Mouse (Mus musculus) heart, embryonic 12.5 days (tissue): ENCODE data around the gene Trim27. TPM values are rescaled to one million over a fixed set of nuclear protein-coding genes. Genes with fewer than 3 reads are reported as not detected.
A peak's percentile ranks its signal among the peaks of the same experiment; 100 is the strongest.

Experiments used
- ATAC-seq: fragments of 200-750 bp; cut with Nextera tagmentation; 2 replicates; pipeline ENCODE4 v1.8.0; 2017; ENCODE audit warnings: moderate TSS enrichment, moderate library complexity; ENCODE audit not compliant: insufficient number of reproducible peaks, low FRiP score
- H3K27ac ChIP-seq: fragments of 300-500 bp; sonication (generic); 2 replicates; pipeline ENCODE4 v1.5.1; 2016; ENCODE audit warnings: mild to moderate bottlenecking, moderate library complexity; ENCODE audit not compliant: poor library complexity, severe bottlenecking
- H3K27me3 ChIP-seq: fragments of 300-500 bp; sonication (generic); replicated peaks from 2 replicates; pipeline ENCODE4 v1.6.1; 2016; ENCODE audit warnings: mild to moderate bottlenecking, moderate library complexity
- H3K36me3 ChIP-seq: fragments of 300-500 bp; sonication (generic); 2 replicates; pipeline ENCODE4 v1.6.1; 2016; ENCODE audit warnings: mild to moderate bottlenecking, moderate library complexity
- H3K4me1 ChIP-seq: fragments of 300-500 bp; sonication (generic); replicated peaks from 2 replicates; pipeline ENCODE4 v1.6.1; 2016; ENCODE audit warnings: mild to moderate bottlenecking
- H3K4me2 ChIP-seq: fragments of 300-500 bp; sonication (generic); 2 replicates; pipeline ENCODE4 v1.6.1; 2016; ENCODE audit warnings: mild to moderate bottlenecking, moderate library complexity
- H3K4me3 ChIP-seq: fragments of 300-500 bp; sonication (generic); 2 replicates; pipeline ENCODE4 v1.5.1; 2016; ENCODE audit warnings: mild to moderate bottlenecking
- H3K9ac ChIP-seq: fragments of 300-500 bp; sonication (generic); 2 replicates; pipeline ENCODE4 v1.6.1; 2016; ENCODE audit warnings: mild to moderate bottlenecking, moderate library complexity
- H3K9me3 ChIP-seq: fragments of 300-500 bp; sonication (generic); replicated peaks from 2 replicates; pipeline ENCODE4 v1.6.1; 2016; ENCODE audit warnings: mild to moderate bottlenecking, moderate library complexity
- WGBS: fragments of 180-500 bp; shearing (Covaris S2); methylation state at CpG from one replicate; pipeline ENCODE4 v1.1.7; 2016; 5-methylcytosine and 5-hydroxymethylcytosine counted together
- polyA plus RNA-seq: library from polyadenylated mRNA; unstranded; fragments of >200 nt; fragmentation: Nextera tagmentation; extraction: Ambion mirVana; gene quantifications from 2 replicates; pipeline ENCODE4 v1.2.1, GENCODE M21; 2016

The Trim27 gene
- polyA plus RNA-seq, 1 experiment from 2014 or later, result 98.2 TPM

- Histone ChIP-seq H3K9me3 (no peaks in the 10 kb centered on the region), H3K4me1 (peaks cover 8% of the 10 kb centered on the region; the same call in 1 of the 2 replicates), H3K27me3 (no peaks in the 10 kb centered on the region), H3K9ac (0 out of 2 replicates have a peak overlapping the region, but pooled peaks have one; percentile 66), H3K36me3 (no peaks in the 10 kb centered on the region), H3K4me3 (peak overlapping the region; percentile 46), H3K27ac (no peak overlapping the region), H3K4me2 (peak overlapping the region; percentile 64)
- under 1% methylated on average over 16 of the region's 16 CpGs for WGBS
- ATAC-seq, result peak; percentile 71
Measured at GRCm38 (mm10) chr13:21172241-21173027, 6.8 kb upstream of the Trim27 start.

GRCm38 (mm10) chr13:21173072-21173471 lies 6.2 kb upstream of the Trim27 start:
- Histone ChIP-seq H3K27me3 (no peaks in the 10 kb centered on the region), H3K27ac (peak overlapping the region; percentile 57), H3K4me3 (peak overlapping the region; percentile 46), H3K4me1 (peaks cover 8% of the 10 kb centered on the region; the same call in 1 of the 2 replicates), H3K9me3 (no peaks in the 10 kb centered on the region), H3K4me2 (peak overlapping the region; percentile 64), H3K36me3 (no peaks in the 10 kb centered on the region), H3K9ac (peak overlapping the region; percentile 66; the same call in 1 of the 2 replicates)
- ATAC-seq, result peak; percentile 26; the same call in 1 of the 2 replicates
- WGBS, result under 1% methylated on average over 11 of the region's 11 CpGs

GRCm38 (mm10) chr13:21176733-21177132 lies 2.5 kb upstream of the Trim27 start:
- no peak overlapping the region for H3K4me3 ChIP-seq
- H3K36me3 ChIP-seq, result peaks cover under 1% of the 10 kb centered on the region; the same call in 1 of the 2 replicates
- peaks cover 7% of the 10 kb centered on the region for H3K4me1 ChIP-seq
- no peak overlapping the region for H3K4me2 ChIP-seq
- H3K9me3 ChIP-seq, result no peaks in the 10 kb centered on the region
- no peak overlapping the region for H3K27ac ChIP-seq
- WGBS, result 77% methylated on average over 11 of the region's 11 CpGs
- no peak overlapping the region for H3K9ac ChIP-seq
- no peak for ATAC-seq
- no peaks in the 10 kb centered on the region for H3K27me3 ChIP-seq

GRCm38 (mm10) chr13:21177657-21178056 lies 1.6 kb upstream of the Trim27 start:
- no peaks in the 10 kb centered on the region for H3K27me3 ChIP-seq
- no peak overlapping the region for H3K27ac ChIP-seq
- H3K4me1 ChIP-seq, result peaks cover 13% of the 10 kb centered on the region
- no peak overlapping the region for H3K4me2 ChIP-seq
- peaks cover 10% of the 10 kb centered on the region for H3K36me3 ChIP-seq
- no peaks in the 10 kb centered on the region for H3K9me3 ChIP-seq
- ATAC-seq, result no peak
- WGBS, result 69% methylated on average over 5 of the region's 5 CpGs
- no peak overlapping the region for H3K9ac ChIP-seq
- H3K4me3 ChIP-seq, result no peak overlapping the region

GRCm38 (mm10) chr13:21178364-21178763 lies 881 bp upstream of the Trim27 start:
- peak overlapping the region; percentile 94 for H3K4me2 ChIP-seq

GRCm38 (mm10) chr13:21179724-21180550 lies 692 bp downstream of the Trim27 start:
- Histone ChIP-seq H3K27me3 (no peaks in the 10 kb centered on the region), H3K36me3 (peaks cover 31% of the 10 kb centered on the region), H3K4me1 (peaks cover 19% of the 10 kb centered on the region), H3K4me3 (peak overlapping the region; percentile 72), H3K9me3 (no peaks in the 10 kb centered on the region), H3K9ac (peak overlapping the region; percentile 91), H3K4me2 (peak overlapping the region; percentile 94), H3K27ac (peak overlapping the region; percentile 93)
- peak; percentile 94 for ATAC-seq
- under 1% methylated on average over 80 of the region's 80 CpGs for WGBS

More at GRCm38 (mm10) chr13:21178364-21178763, 881 bp upstream of the Trim27 start:
- WGBS, result 73% methylated on average over 5 of the region's 5 CpGs
- Histone ChIP-seq H3K4me3 (no peak overlapping the region), H3K9me3 (no peaks in the 10 kb centered on the region), H3K27ac (no peak overlapping the region), H3K36me3 (peaks cover 17% of the 10 kb centered on the region), H3K4me1 (peaks cover 18% of the 10 kb centered on the region), H3K27me3 (no peaks in the 10 kb centered on the region), H3K9ac (peak overlapping the region; percentile 91)
- ATAC-seq, result no peak

- Histone ChIP-seq H3K9ac (peak overlapping the region; percentile 91), H3K27ac (peak overlapping the region; percentile 93), H3K4me1 (peaks cover 21% of the 10 kb centered on the region), H3K27me3 (no peaks in the 10 kb centered on the region), H3K9me3 (no peaks in the 10 kb centered on the region), H3K36me3 (peaks cover 40% of the 10 kb centered on the region), H3K4me2 (peak overlapping the region; percentile 94), H3K4me3 (peak overlapping the region; percentile 72)
- ATAC-seq, result peak; percentile 61
- WGBS, result under 1% methylated on average over 71 of the region's 71 CpGs
Measured at GRCm38 (mm10) chr13:21180551-21181530, 1.6 kb downstream of the Trim27 start.

GRCm38 (mm10) chr13:21181996-21182395 lies 2.8 kb downstream of the Trim27 start:
- Histone ChIP-seq H3K4me3 (peak overlapping the region; percentile 72), H3K27me3 (no peaks in the 10 kb centered on the region), H3K27ac (no peak overlapping the region), H3K9ac (peak overlapping the region; percentile 52), H3K4me2 (peak overlapping the region; percentile 94), H3K4me1 (peaks cover 21% of the 10 kb centered on the region), H3K9me3 (no peaks in the 10 kb centered on the region), H3K36me3 (peaks cover 51% of the 10 kb centered on the region)
- WGBS, result 73% methylated on average over 7 of the region's 7 CpGs
- ATAC-seq, result no peak

- WGBS, result 95% methylated on average over 6 of the region's 6 CpGs
- Histone ChIP-seq H3K4me1 (peaks cover 21% of the 10 kb centered on the region), H3K9ac (no peak overlapping the region), H3K4me2 (no peak overlapping the region), H3K27ac (no peak overlapping the region), H3K9me3 (no peaks in the 10 kb centered on the region), H3K4me3 (no peak overlapping the region), H3K36me3 (peaks cover 61% of the 10 kb centered on the region), H3K27me3 (no peaks in the 10 kb centered on the region)
- no peak for ATAC-seq
Measured at GRCm38 (mm10) chr13:21183066-21183465, 3.8 kb downstream of the Trim27 start.

GRCm38 (mm10) chr13:21183661-21184060 lies 4.4 kb downstream of the Trim27 start:
- 89% methylated on average over 7 of the region's 7 CpGs for WGBS
- Histone ChIP-seq H3K4me2 (no peak overlapping the region), H3K4me1 (peaks cover 19% of the 10 kb centered on the region), H3K27ac (no peak overlapping the region), H3K9ac (no peak overlapping the region), H3K9me3 (no peaks in the 10 kb centered on the region), H3K4me3 (no peak overlapping the region), H3K36me3 (peaks cover 67% of the 10 kb centered on the region), H3K27me3 (no peaks in the 10 kb centered on the region)
- ATAC-seq, result no peak
